Mouse (Mus musculus) olfactory bulb, adult 2 months (tissue): ENCODE measurements around the gene Apaf1. TPM values are rescaled to one million over a fixed set of nuclear protein-coding genes. Genes with fewer than 3 reads are reported as not detected.
A peak's percentile ranks its signal among the peaks of the same experiment; 100 is the strongest.

Source experiments
- H3K27ac ChIP-seq: fragments of 200-500 bp; 2 replicates; pipeline ENCODE4 v1.5.1; 2012; ENCODE audit warnings: low read depth, low read length; ENCODE audit not compliant: insufficient read depth
- H3K4me1 ChIP-seq: fragments of 200-500 bp; 2 replicates; pipeline ENCODE4 v1.6.1; 2012; ENCODE audit warnings: low read length; ENCODE audit not compliant: control insufficient read depth, insufficient read depth
- H3K4me3 ChIP-seq: fragments of 200-500 bp; 2 replicates; pipeline ENCODE4 v1.5.1; 2012; ENCODE audit warnings: mild to moderate bottlenecking, low read depth, low read length, moderate library complexity; ENCODE audit not compliant: insufficient read depth
- CTCF ChIP-seq: fragments of 200-500 bp; IDR thresholded peaks from 2 replicates; pipeline ENCODE4 v1.5.1; 2012; ENCODE audit warnings: low read depth, mild to moderate bottlenecking, low read length, moderate library complexity; ENCODE audit not compliant: insufficient read depth
- POLR2A ChIP-seq: fragments of 200-500 bp; IDR thresholded peaks from 2 replicates; pipeline ENCODE4 v1.6.1; 2012; ENCODE audit warnings: mild to moderate bottlenecking, low read depth, low read length, moderate library complexity; ENCODE audit not compliant: insufficient read depth
- WGBS: fragments of 180-500 bp; shearing (Covaris S2); methylation state at CpG from one replicate; pipeline ENCODE4 v1.1.7; 2018; 5-methylcytosine and 5-hydroxymethylcytosine counted together
- polyA plus RNA-seq: library from polyadenylated mRNA; stranded (reverse); fragments of >200 nt; gene quantifications from 2 replicates; pipeline ENCODE4 v1.2.4, GENCODE M21; 2012; ENCODE audit warnings: low replicate concordance; ENCODE audit not compliant: missing spikeins, insufficient read depth, insufficient read length

Apaf1 gene
- polyA plus RNA-seq: not detected in 2 replicates

- no peak within 1 kb of the TSS for H3K27ac ChIP-seq
- WGBS: under 1% methylated on average over 87 of the region's 87 CpGs
- H3K4me3 ChIP-seq: peak within 1 kb of the TSS; percentile 83
- TF ChIP-seq POLR2A (peak; percentile 69), CTCF (no peak)
- H3K4me1 ChIP-seq: no peaks in the 10 kb centered on the region
Observed at GRCm38 (mm10) chr10:91082550-91083392, at the start of gene Apaf1, which contains the start of gene Ikbip. Apaf1 (minus strand) TSS chr10:91082770. Ikbip (plus strand) TSS chr10:91082940.

DNA sequence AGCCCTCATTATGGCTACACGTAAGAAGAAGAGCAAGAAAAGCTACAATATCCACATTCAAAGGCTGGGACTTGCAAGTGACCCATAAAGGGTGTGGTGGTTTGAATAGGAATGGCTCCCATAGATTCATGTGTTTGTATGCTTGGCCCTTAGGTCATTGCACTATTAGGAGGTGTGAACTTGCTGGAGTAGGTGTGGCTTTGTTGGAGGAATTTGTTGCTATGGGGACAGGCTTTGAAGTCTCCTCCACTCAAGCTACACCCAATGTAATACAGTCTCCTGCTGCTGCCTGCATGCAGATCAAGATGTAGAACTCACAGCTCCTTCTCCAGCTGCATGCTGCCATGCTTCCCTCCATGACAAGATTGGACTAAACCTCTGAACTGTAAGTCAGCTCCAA lies 49.0 kb upstream of the Apaf1 start:
- Histone ChIP-seq H3K27ac (no peak overlapping the region), H3K4me1 (no peaks in the 10 kb centered on the region), H3K4me3 (no peak overlapping the region)
- TF ChIP-seq POLR2A (no peak), CTCF (no peak)
- 89% methylated on average over 1 of the region's 1 CpGs for WGBS

DNA sequence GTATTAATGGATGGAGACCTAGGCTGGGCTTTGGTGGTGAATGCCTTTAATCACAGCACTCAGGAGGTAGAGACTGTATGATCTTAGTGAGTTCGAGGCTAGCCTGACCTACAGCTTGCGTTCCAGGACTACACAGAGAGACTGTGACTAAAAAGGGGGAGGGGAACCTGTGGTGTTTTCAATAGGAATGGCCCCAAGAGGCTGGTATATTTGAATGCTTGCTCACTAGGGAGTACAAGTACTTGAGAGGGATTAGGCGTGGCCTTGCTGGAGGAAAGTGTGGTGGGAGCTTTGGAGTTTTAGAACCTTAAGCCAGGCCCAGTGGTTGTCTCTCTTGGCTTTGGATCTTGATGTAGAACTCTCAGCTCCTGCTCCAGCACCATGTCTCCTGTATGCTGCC lies 48.2 kb upstream of the Apaf1 start:
- H3K4me3 ChIP-seq: no peak overlapping the region
- no peak overlapping the region for H3K27ac ChIP-seq
- WGBS: 91% methylated on average over 3 of the region's 3 CpGs
- TF ChIP-seq CTCF (no peak), POLR2A (no peak)
- H3K4me1 ChIP-seq: no peaks in the 10 kb centered on the region

- Histone ChIP-seq H3K4me3 (no peak overlapping the region), H3K27ac (no peak overlapping the region), H3K4me1 (peaks cover 2% of the 10 kb centered on the region)
- no peak for TF ChIP-seq CTCF
- TF ChIP-seq POLR2A: no peak
- 40% methylated on average over 1 of the region's 1 CpGs for WGBS
Observed at GRCm38 (mm10) chr10:91128551-91129160, 46.1 kb upstream of the Apaf1 start.

DNA sequence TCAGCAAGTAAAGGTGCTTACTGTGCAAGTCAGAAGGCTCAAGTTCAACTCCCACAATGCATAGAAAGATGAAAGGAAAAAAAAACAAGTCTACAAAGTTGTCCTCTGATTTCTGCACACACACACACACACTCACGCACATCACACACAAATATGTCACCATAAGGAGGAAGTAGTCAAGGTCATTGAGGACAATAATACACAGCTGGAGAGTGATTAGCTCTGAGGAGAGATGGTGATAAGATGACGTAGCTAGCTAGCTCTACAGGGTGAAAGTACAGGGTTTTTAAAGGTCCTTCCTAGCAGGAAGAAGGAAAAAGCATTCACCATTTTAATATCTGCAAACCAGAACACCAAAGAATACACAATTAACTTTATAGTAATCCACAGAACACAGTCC lies 44.8 kb upstream of the Apaf1 start:
- no peak overlapping the region for H3K4me3 ChIP-seq
- peaks cover 2% of the 10 kb centered on the region for H3K4me1 ChIP-seq
- WGBS: 80% methylated on average over 2 of the region's 2 CpGs
- H3K27ac ChIP-seq: no peak overlapping the region
- TF ChIP-seq POLR2A: no peak
- no peak for TF ChIP-seq CTCF

DNA sequence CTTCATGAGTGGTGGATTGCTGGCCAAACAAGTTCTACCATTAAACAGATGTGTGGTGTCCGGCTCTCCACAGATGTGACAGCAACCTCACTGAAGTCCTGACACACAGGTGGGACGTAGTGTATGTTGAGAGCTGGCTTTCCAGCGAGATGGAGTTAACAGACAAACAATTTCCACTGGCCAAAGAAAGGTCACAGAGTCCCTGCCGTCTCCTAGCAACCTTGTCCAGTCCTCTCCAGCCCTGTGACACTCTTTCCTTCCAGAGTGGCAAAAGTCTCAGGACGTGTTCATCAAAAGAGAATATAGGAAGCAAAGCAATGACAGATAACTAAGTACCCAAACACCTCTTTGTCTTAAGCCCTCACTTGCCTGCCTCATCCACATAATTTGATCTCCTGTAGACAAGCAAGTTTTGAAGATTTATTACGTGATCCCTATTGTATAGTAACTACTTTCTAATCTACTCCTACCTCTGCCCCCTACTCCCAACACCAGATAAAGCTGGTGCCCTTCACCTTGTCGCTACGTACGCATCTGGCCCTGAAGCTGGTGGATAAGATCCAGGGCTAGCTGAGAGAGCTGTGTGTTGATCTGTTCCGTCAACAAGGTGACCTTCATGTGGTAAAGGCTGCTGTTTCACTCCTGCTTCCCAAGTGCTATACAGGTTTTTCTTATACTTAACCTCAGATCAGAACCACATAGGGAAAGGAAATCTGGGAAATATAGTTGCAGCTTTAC lies 44.2 kb upstream of the Apaf1 start:
- Histone ChIP-seq H3K4me3 (no peak overlapping the region), H3K4me1 (peaks cover 2% of the 10 kb centered on the region), H3K27ac (no peak overlapping the region)
- TF ChIP-seq CTCF: no peak
- TF ChIP-seq POLR2A: no peak
- 87% methylated on average over 10 of the region's 10 CpGs for WGBS

DNA sequence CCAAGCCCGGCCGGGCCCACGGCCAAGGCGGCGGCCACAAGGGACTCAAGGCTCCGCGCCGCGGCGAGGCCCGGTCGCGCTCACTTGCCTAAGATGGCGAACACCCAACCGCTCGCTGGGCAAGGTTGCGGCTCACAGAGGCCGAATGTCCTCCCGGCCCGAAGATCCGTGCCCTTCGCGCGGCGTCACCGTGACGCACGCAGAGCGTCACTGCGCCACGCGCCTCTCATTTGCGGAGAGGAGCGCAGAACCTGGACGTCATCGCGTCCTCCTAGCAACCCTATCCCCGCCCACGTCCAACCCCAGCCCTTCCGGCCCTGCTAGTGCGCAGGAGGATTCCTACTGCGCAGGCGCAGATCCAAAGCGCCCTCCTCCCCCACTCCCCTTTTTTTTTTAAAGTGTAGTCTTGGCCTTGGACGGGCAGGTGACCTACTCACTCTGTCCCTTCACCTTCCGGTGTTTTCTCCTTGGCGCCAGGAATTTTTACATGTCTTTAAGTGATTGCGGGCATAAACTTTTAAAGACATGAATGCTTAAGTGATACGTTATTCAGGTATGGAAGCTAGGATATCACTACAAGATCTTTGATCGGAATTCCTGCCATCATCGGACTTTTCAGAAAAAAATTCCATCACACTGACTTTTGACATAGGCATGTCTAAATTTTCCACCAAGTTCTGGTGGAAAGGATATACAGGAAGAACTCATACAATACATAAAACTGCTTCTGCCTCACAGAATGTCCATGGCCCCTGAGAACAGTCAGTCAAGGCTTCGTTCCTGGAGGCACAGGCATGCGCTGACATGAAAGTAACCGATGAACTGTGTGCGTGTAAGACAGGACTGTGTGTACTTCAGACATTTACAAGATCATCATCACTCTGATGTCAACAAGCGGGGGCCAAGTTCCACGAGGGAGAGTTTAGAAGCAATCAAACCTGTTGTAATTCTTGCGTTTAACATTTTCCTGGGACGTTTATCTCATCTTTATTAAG lies 41.6 kb upstream of the Apaf1 start, which contains the start of gene Slc25a3:
Slc25a3 (minus strand) TSS at position 232 of the 995 bp plus-strand sequence.
- no peak for TF ChIP-seq CTCF
- peak; percentile 100 for TF ChIP-seq POLR2A
- H3K4me1 ChIP-seq: peaks cover 2% of the 10 kb centered on the region
- peak within 1 kb of the TSS; percentile 93 for H3K27ac ChIP-seq
- H3K4me3 ChIP-seq: peak within 1 kb of the TSS; percentile 94
- WGBS: 10% methylated on average over 59 of the region's 59 CpGs

DNA sequence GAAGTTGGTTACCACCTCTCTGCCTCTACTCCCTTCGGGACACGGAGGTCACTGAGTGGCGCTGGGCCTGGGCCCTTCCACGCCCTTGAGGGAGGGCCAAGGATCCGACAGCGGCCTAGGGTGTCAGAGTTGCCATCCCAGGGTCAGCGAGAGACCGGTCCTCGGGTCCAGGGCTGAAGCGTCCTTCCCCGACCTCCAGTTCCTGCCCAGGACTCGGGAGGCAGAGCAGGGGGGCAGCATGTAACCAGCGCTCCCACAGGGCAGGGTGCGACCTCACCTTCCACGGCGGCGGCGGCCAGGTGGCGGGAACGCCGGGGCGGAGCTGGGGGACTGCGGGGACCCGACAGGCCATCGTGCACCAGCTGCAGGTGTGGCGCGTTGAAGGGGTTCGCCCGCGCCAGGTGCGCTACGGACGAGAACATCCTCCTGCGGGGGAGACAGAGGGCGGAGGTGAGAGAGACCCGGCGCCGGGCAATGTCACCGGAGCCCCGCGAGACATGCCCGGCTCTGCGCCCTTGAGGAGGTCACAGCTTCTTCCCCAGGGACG lies 40.8 kb upstream of the Apaf1 start:
- under 1% methylated on average over 44 of the region's 44 CpGs for WGBS
- H3K4me1 ChIP-seq: peaks cover 2% of the 10 kb centered on the region
- TF ChIP-seq POLR2A (no peak), CTCF (no peak)
- H3K4me3 ChIP-seq: peak overlapping the region; percentile 94
- H3K27ac ChIP-seq: peak overlapping the region; percentile 93
